Mouse (Mus musculus) left cerebral cortex, postnatal 25 days (tissue): ENCODE data around the gene Fbn1. TPM values are rescaled to one million over a fixed set of nuclear protein-coding genes. Genes with fewer than 3 reads are reported as not detected.

Experiments used
- DNase-seq, 2 experiments: peaks; one replicate each; pipeline ENCODE4 v3.0.0; 2022; ENCODE audit warnings: low spot score in 2 of 2, mixed read lengths in 1 of 2
- intact Hi-C: fragments of 180-260 bp; cut with DNase I; formaldehyde crosslinking; loops from one replicate; pipeline ENCODE4 v1.15.1; 2025
- total RNA-seq, 2 experiments: library from RNA; stranded (reverse); gene quantifications; 2 replicates each; pipeline ENCODE4 v1.2.3; 2021

Gene Fbn1
- total RNA-seq, 2 experiments from 2014 or later = 4.7 to 5.4 TPM

DNA sequence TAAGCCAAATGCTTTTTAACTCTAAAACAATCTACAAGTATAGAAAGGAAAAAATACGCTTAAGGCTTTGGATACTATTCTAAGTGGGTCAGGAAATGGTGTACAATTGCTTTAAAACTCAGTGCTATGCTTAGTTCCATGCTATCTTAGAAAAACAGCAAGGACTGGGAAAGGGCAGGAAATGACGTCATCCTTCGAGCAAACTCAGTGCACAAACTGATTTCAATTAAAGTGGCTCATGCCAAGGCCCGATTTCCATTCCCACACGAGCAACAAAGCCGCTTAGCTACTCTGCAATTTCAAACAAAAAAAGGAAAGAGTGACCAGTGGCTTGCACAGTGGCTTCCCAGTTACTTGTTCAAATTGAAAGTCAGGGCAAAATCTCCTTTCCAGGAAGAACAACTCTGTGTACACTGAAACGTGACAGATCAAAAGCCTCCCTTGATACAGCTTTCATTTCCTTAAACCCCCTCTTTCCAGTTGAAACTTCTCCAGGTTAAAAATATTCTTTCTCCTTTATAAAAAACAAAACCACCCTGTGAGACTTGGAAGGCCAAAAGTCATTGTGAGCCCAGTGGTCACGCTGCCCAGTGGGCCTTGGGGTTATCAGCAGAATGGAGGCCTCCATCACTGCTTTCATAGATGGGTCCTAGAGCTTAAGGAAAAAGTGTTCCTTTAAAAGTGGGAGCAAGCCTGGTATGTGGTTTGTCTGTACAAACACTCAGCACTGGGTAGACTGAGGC is 37.1 kb downstream of the Fbn1 start:
- intact Hi-C loops = no loop called here
- DNase-seq = peak; percentile 8 to 61

DNA sequence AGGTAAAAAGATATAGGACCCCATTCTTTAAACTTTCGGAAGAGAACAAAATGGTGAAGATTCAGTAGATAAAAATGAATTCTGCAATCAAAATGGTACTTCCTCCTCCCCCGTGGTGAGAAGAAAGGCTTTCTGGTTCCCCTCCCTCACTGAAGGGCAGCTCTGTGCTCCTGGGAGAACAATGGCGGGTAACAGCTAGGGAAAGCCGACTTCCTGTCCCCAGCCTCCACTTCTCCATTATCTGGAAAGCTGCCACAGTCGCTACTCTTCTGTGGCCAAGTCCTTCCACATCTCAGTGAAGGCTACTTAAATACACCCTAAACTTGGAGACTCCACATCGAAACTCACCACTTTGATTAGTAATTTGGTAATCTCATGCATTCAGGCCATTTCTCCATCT is 43.8 kb downstream of the Fbn1 start:
- intact Hi-C loops = no loop called here

DNA sequence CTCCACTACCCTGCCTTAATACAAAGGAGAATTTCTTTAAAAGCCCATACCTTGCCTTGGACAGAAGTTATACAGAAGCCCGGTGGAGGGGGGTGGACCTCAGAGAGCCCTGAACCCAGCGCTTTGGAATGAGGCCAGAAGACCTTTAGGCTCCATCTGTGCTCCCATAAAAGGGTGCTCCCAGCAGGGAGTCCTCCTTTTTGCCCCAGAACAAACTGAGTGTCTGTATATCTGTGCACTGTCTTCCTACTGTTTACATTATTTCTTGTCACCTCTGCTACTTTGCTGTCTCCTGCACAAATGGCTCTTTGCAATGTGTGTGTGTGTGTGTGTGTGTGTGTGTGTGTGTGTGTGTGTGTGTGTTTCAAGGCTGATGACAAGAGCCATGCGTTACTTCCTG is 48.7 kb downstream of the Fbn1 start:
- intact Hi-C loops = no loop called here
- DNase-seq = no peak

More for the DNA sequence above, 43.8 kb downstream of the Fbn1 start:
- no peak for DNase-seq

DNA sequence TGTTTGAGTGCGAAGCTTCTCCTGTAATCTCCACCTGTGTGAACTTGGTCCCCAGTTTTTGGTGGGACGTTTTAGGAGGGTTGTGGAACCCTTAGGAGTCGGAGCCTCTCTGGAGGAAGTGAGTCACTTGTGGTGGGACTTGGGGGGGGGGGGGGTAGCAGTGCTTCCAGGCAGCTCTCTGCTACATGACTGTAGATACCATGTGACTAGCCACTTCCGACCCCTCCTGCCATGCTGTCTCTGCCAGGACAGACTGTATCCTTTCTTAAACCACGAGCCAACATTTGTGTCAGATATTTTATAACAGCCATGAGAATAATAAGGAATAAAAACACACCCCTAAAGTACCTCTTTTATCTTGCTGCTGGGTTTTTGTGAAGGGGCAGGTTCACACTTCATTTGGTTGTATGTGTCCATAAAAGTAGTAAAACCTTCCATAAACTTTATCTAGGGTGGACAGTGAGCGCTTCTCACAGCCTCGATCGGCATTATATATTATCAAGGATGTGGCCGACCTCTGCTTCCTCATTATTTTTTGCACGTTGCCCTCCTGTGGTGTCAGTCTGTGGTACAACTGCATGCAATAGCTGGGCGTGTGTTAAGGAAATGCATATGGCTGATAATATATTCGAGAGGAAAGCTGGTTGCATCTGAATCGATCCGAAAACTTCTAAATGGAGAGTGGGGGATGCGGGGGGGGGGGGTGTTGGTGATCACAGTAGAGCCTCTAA is 51.6 kb downstream of the Fbn1 start:
- intact Hi-C loops = no loop called here
- no peak for DNase-seq

DNA sequence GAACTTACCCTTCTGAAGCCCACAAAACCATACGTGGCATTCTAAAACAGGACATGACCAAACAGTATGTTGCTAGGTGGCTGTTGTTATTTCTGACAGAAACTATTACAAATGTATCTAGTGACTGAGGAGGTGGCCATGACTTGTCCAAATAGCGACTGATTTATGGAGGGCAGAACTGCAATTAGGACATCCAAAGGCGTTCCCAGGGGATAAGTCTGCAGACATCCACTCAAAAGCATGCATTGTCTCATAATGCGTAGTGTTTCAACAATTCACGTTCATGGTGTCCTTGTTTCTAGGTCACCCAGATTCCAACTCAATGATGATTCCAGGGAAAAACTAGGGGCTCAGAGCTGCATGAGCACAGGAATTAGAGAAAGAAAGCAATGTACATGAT is 53.0 kb downstream of the Fbn1 start:
- intact Hi-C loops = no loop called here
- DNase-seq = no peak

DNA sequence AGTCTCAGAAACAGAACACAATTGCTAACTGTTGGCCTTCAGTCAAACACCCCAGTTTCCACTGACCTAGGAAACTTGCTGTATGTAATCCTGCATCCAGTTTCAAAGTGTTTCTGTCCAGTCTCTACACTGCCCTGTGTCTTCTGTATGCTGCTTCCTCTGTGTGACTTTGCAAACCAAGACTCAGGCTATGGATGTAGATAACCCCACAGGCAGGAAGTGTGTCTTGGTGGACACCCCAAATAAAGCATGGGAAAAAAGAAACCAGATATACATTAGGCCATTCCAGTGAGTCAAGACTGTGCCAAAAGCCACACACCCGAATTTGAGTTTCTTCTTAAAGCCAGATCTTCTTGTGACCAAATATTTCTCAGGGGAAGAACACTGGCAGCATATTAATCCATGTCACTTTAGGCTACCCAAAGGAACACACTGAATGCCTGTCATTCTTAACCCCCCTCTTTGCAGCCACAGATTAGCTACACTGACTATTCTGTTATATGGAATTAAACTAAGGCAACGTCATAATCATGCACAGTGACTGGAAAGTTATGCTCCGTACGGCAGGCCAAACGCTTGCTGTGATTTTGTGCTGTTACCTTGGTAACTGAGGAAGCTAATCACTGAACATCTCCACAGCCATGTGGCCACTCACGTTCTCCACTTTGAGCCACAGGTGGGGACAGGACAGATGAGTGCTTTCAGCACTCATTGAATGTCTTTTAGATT is 55.3 kb downstream of the Fbn1 start:
- intact Hi-C loops = no loop called here
- DNase-seq = no peak

DNA sequence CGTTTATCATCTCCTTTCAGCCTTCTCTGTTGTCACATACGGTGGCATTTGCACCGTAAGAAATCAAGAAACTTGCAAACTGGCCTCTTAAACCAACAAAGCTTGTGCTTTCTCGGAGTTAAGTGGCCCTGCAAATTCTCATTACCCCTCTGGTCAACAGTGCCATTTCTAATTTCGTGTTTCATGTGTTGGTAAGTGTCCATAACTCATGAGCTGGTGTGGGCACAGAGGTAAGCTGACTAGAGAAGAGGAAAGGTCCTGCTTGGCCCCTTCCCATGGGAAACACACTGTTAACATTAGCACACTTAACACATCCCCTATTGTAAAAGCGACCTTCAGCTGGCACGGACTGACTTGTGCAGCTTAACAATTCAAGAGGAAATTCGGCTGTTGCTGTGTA is 58.4 kb downstream of the Fbn1 start:
- no peak for DNase-seq
- intact Hi-C loops = no loop called here

DNA sequence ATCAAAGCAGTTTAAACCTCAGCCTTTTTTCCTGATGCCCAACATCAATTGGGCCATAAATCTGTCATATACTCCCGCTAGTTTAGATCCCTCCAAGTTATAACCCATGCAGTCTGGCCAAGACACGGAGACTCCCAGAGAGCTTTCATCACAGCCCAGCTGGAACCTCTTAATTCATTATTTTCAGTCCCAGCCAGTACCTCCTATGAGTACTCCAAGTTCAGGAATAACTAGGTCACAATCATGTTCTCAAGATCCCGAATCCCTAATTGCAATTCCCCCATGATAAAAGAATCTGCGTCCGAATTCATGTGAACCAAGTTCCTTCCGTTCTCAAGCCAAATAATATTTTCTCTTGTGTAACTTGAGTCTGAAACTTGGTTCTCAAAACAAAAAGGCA is 58.9 kb downstream of the Fbn1 start:
- DNase-seq = no peak
- intact Hi-C loops = no loop called here

DNA sequence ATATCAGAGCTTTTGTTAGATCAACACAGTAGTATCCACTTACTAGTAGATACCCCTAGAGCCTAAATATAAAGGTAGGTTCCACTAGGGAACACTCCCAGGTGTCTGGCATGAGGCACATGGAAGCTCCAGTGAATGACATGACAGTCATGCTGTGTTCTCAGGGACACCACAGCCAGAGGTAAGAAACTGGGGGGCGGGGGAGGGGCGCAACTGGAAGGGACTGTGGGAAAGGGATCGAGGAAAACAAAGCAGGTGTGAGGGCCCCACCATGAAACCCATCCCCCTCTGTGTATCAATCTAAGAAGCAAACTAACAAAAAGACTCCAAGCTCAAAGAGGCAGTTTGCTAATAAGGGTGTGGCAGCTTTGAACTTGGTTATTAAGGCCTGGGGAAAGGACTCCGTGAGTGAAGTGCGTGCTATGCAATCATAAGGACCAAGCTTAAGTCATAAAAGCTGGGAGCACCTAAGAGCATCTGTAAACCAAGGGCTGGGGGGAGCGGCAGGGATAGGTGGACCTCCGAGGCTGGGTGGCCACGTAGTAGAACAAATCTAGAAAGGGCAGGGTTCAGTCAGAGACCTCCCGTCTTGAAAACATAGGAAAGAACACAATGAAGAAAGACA is 60.4 kb downstream of the Fbn1 start:
- DNase-seq = no peak
- intact Hi-C loops = no loop called here

DNA sequence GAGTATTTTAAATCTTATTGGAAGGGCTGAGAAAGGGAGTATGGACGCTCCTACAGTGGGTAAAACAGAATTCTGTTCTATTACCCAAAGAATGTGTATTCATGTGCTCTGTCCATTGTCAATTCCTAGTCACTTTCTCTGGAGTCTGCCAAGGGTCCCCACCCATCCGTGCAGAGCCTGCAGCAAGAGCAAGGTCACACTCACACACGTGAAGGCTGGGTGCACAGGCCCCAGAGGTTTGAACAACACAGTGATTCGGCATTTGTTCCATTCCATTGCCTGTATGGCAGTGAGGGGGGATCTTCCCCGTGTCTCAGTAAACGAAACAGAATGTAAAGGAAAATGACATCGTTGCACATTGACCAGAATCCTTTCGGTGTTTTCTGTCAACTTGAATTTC is 69.4 kb downstream of the Fbn1 start:
- intact Hi-C loops = no loop called here
- DNase-seq = no peak

DNA sequence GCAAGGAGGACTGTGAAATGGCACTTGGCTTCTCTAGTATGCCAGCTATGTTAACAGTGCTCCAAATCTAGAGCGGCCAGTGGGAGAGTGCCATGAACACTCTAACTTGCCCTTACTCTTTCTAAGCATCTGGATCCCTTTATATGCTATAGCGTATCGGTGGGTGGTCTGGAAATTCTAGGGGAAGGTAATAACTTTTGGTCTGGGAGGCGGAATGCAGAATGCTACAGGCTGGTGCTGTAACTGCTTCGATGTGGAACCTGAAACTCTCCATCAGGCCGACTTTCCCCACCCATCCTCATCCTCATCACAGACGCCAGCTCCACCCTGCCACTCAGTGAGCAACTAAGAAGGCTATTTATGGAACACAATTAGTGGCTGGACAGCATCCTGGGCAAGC is 71.6 kb downstream of the Fbn1 start:
- intact Hi-C loops = no loop called here
- DNase-seq = no peak

DNA sequence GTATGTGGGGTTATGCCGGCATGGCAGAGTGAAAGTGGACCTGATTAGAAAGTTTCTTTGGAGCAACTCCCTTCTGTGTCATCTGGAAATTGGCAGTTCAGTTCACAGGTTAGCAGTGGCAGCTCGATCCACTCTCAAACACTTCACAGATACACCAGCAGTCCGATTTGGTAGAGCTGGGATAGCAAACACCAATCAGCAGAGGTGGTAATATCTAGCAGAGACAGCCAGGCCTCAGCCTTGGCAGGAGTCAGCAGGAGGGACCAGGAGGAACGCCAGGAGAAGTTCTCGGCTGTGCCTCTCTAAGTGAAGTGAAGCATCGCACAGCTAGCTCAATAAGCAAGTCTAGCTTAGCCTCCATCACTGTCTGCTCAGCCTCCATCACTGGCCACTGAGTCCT is 74.3 kb downstream of the Fbn1 start:
- no peak for DNase-seq
- intact Hi-C loops = no loop called here

DNA sequence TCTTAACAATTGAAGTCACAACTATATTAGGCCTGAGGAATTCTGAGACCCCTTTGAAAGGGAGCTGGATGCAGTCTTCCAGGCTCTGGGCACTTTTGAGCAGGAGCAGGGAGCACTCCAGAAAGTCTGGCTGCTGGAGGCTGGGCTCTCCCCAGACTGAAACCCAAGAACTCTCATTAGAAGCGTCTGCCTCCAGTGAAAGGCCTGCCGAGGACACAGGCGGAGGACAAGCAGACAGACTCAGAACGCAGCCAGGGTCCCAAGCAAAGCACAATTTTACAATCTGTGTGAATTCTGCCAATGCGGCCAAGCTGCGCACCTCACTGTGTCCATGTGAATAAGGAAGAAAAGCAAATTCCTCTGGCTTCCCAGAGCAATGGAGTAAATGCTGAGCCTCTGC is 76.3 kb downstream of the Fbn1 start:
- intact Hi-C loops = no loop called here
- DNase-seq = no peak

DNA sequence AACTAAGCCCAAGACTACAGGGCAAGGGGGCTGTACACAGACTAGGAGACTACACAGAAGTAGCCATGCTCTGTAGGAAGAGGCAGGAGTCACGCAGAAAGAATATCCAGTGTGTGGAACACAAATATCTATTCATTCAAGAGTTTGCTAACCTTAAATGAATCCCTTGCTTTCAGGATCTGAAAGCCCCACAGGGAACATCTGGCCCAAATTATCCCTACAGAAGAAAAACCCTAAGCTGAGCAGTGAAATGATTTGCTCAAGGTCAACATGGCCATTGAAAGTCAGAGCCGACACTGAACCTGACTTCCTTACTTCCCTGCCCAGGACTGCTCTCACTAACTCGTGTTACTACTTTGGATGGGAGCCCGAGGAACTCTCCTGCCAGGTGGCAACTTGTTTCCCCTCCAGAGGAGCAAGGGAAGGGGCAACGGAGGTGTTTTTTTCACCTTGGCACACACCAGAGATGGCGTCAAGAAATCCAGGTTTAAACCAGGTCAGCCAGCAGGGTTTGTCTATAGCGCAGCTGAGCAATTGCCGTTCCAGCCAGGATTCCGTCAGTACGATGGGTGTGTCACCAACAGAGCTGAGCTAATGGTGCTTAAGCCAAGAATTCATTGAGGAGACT is 78.9 kb downstream of the Fbn1 start:
- no peak for DNase-seq
- intact Hi-C loops = no loop called here

DNA sequence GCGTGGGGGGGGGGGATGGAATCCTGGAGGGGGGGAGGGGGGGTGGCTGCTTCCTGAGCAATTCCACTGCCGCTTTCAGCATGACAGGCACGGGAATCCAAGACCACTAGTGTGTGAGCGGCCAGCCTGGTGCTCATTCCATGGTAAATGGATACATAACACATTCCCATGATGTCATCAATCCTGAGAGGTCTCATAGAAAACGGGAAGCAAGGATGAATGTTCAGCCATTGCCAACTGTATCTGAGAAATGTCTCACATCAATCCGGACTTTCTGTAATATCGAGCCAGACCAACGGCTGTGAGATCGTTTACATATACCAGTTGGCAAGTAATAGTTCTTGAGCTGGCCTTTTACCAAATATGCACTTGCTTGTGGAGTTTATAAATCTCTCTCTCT is 87.2 kb downstream of the Fbn1 start:
- DNase-seq = no peak
- intact Hi-C loops = no loop called here

DNA sequence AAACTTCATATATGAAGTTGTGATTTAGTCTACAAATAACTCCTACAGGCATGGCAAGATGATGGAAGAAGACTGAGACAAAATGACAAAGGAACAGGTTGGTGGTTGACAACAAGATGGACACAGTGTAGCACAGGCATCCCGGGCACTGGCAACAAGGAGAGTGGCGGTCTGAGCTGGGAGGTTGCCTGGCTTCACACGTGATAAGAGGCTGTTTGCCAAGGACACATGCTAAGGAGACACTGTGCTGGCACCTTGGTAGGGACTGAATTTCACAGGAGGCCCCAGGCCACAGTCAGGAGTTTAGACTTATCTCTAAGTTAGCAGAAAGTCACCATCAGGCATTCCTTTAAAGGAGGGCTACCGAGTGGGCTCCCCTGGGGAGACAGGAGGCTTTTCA is 88.1 kb downstream of the Fbn1 start:
- DNase-seq = no peak
- intact Hi-C loops = no loop called here

DNA sequence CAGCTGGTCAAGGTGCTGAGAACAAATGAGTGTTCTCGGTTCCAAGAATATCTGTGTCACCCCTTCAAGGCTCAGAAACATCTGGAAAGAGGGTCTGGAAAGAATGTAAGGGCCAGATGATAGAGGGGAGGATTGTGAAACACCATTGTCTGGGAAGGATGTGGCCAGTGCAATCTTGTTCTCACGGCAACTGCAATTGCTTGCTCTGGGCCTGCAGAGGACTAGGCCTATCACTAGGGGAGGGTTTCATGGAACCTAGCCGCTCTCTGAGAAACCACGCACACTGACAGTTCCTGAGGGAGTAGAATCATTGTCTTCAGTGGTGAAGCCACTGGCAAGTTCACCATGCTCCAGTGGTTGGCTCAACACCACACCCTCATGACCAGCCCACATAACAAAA is 89.2 kb downstream of the Fbn1 start:
- intact Hi-C loops = no loop called here
- DNase-seq = no peak

DNA sequence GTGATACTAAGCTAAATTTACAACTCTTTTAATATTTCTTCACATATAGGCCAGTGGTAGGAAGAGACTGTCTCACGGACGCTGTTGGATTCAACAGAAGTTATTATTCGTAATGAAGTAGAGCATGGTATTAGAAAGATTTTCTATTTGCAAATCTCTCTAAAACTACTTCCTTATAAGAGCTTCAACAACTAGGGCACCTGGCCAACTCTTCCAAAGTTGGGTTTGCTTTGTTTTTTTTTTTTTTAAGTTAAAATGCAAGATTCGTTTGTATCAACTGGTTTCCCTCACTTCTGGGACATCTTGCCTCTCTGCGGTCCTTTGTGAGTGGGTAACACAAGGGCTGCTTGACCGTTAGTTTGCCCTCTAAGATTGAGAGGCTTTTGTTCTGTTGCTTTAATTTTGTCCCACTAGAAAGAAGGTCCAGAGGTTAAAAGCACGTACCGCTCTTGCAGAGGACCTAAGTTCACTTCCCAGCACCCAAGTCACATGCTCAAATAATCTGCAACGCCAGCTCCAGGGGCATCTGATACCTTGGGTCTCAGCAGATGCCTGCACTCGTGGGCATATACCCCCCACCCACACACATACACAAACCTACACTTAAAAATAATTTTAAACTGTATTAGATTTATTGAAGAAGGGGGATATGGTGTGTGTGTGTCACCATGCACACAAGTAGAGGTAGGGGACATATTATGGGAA is 91.1 kb downstream of the Fbn1 start:
- intact Hi-C loops = no loop called here

DNA sequence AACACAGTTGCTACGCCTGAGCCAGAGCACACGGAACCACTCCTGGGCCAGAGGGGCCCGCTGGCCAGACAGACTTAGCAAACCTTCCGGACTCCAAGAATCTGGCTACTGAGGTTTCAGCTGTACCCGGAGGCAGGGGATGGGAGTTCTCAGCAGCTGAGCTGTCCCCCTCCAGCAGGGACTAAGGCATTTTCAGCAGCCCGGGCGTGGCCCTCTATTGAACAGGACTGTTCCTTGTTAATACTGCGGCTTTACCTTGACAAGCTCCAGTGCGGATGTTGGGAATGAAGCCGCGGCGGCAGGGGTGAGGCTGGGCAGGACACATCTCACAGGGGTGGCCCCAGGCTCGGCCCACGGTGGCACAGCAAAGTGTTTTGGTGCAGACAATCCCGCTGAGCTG is 95.4 kb downstream of the Fbn1 start:
- no peak for DNase-seq
- intact Hi-C loops = no loop called here

More for the DNA sequence above, 91.1 kb downstream of the Fbn1 start:
- DNase-seq = no peak
